Mouse (Mus musculus) T-cell, adult 2 months (primary cell): Measurements from ENCODE around the gene Col4a2.
"Not testable (repeated sequence)": the region's sequence is repeated elsewhere in the genome, so short reads cannot be mapped to it uniquely, and the experiment has no call there.

Experiments used
- DNase-seq: peaks from one replicate; pipeline ENCODE4 v3.0.0; 2022; ENCODE audit warnings: low spot score

Gene Col4a2

GRCm38 (mm10) chr8:11492340-11492739, 179.7 kb downstream of the Col4a2 start:
- not testable (repeated sequence) for DNase-seq

DNA sequence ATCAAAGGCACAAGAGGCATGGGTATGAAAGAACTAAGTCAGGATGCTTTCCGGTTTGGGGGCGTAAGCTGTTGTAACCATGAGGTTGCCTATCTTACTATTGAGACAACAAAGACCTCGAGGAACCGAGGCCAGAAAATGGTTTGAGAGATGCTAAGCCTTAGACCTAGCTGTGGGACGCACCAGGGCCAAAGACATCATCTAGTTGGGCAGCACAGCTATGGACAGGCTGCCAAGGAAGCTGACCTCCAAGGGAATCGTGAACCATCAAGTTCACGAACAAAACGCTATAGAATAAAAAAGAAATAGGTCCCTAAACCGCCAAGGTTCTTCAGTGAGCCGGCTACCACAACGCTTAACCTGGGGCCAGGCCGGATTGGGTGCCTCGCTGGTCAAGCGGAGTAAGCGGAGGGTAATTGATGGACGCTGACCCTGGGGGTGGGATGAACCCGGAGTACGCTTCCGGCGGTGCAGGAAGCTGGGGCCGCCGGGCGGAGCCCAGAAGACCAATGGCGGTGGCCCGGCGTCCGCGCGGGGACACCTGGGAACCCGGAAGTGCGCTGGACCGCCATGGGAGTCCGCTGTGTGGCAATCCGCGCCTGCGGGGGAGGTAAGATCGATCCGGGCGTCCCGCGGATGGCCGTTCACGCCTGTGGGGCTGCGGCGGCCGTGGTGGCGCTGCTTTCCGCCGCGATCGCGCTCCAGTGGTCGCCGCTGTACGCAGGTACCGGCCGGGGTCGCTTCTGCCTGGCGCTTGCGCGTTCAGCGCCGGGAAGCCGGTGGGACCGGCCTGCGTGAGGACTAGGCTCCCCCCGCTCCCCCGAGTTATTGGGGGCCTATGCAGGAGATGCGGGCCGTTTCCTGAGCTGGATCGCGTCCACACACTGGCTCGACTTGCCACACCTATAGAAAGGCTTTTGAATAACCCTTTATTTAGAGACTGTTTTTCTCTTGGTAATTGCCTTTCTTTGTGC, 184.7 kb downstream of the Col4a2 start, which contains the start of gene Naxd:
TSS of gene Naxd (plus strand) at position 490 of the 974 bp plus-strand sequence.
- DNase-seq, result peak; percentile 85

DNA sequence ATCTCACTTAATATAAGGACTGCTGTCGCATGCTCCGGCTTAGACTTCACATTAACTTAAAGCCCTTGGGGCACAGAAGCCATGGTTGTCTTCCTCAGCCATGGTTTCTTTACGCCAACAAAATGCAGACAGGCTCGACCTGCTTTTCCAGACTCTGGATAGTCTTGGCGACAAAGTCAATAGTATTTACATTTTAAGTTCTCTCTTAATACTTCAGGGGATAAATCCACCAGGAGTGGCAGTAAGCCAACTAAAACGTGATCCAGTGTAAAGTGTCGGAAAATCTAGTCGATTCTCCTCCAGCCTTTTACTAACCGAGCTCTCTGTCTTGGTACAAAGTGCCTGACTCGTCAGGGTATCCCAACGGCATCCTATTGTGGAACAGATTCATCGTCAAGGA, 185.7 kb downstream of the Col4a2 start:
- no peak for DNase-seq
